Mouse (Mus musculus) left cerebral cortex, adult 8-10 months (tissue): Measurements from ENCODE around the gene Slc12a7. TPM values are rescaled to one million over a fixed set of nuclear protein-coding genes. Genes with fewer than 3 reads are reported as not detected.
A peak's percentile ranks its signal among the peaks of the same experiment; 100 is the strongest.

Experiments used
- DNase-seq, 2 experiments: peaks; one replicate each; pipeline ENCODE4 v3.0.0; 2022; ENCODE audit warnings: low spot score in 2 of 2
- total RNA-seq, 4 experiments: library from RNA; stranded (reverse); gene quantifications; 2 replicates each; pipeline ENCODE4 v1.2.4; 2022

Gene Slc12a7
- total RNA-seq, 4 experiments from 2014 or later: 3.5 to 10.8 (median 5.5) TPM

DNA sequence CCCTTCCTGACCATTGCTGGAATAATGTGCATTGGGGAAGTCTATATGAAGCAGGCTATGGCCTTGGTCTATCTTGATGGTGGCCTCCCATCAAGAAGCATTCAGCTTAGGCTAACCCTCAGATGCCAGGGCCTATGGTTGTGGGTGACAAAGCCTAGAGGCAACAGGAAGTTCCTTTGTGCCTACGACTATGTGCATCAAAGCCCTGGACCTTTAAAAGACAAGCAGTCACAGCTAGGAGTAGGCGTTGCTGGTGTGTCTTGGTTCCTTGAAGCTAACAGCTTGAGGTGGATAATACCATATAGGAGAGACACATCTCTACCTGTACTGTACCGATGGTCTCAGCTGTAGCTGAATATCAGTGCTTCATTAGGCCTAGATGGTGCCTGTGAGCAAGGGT lies 27.2 kb downstream of the Slc12a7 start:
- DNase-seq: no peak

DNA sequence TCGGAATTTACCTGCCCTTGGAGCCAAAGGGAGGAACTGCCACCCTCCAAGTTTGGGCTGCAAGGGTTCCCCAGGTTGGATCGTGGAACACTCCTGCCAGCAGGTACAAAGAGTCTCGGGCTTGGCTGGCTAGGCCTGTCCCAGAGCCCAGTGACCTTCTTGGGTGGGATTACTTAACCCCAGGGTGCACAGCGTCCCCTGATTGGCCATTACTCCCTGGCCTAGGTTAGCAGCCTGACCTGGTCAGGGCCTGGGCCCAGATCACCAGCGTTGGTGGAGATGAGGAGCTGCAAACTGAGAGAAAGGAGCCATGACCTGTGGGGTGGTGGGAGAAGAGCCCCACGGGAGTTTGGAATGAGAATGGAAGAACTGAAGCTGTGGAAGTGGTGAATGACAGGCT lies 30.0 kb downstream of the Slc12a7 start:
- DNase-seq: no peak

GRCm38 (mm10) chr13:73763439-73764255 lies 30.8 kb downstream of the Slc12a7 start:
- DNase-seq: no peak

- DNase-seq: no peak
Observed at GRCm38 (mm10) chr13:73764256-73764775, 31.4 kb downstream of the Slc12a7 start.

- DNase-seq: no peak
Observed at GRCm38 (mm10) chr13:73765393-73765792, 32.5 kb downstream of the Slc12a7 start.

GRCm38 (mm10) chr13:73767224-73767623 lies 34.3 kb downstream of the Slc12a7 start:
- no peak for DNase-seq

- DNase-seq: no peak
Observed at GRCm38 (mm10) chr13:73767754-73768153, 34.9 kb downstream of the Slc12a7 start.

DNA sequence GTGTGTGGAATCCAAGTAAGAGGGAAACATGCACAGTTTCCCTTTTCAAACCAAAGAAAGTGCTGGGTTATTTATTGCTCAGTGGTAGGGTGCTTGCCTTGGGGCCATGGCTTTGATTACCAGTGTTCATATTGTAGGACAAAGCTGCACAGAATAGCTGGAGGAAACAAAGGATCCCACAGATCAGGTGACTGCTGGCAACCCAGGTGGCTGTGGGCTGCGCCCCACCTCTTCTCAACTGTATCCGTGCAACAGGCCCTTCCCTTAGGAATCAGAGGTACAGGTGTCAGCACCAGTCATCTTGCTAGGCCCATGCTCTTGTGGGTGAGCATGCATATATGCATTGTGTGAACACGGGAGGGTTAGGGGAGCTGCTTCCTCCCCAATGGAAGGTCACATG lies 35.4 kb downstream of the Slc12a7 start:
- no peak for DNase-seq

DNA sequence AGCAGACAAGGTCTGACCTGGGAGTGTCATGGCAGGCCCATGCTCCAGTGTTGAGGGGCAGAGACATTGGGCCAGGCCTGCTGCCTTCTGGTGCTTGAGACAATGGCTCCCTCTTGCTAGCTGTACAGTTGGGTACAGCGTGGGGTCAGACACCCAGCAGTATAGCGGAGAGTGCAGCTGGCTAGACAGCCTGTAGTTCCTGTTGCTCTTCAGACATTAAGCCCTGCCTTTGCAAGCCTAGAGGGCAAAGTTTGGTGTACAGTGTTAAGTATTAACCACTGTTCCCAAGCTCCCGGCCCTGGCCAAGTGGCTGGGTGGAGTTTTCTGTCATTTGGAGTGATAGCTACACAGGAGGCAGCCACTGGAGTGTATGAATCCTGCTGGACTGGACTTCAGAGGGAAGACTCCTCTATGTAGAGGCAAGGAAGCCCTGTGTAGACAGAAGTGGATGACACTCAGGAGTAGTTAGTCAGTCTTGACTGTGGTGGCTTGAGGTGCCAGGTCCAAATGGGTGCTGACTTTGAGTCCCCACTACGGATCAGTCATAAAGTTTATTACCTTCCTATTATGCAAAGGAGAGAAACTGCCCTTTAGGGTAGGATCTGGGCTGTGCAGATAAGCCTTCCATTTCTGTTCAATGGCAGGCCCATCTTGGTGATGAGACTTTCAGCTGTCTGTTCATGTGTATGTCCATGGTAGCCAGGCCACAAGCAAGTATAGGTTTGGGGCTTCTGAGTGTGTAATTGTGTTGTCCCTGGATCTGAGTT lies 37.2 kb downstream of the Slc12a7 start:
- no peak for DNase-seq

DNA sequence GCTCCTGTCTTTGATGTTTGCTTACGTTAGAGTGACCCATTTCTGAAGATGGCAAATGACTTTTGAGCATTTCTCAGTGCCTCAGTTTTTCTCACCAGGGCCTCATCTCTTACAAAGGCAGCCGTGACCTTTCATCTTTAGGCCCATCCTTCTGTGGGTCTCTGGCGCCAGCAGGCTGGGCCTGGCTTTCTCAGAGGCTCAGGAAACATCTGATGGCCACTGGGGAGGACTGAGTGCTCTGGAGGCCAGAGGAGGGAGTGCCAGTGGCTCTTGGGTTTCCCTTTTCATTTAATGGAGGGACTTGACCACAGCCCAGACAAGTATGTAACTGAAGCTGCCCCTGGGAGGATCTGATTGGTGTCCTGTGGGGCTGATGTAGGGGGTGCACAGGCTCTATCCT lies 38.2 kb downstream of the Slc12a7 start:
- no peak for DNase-seq

DNA sequence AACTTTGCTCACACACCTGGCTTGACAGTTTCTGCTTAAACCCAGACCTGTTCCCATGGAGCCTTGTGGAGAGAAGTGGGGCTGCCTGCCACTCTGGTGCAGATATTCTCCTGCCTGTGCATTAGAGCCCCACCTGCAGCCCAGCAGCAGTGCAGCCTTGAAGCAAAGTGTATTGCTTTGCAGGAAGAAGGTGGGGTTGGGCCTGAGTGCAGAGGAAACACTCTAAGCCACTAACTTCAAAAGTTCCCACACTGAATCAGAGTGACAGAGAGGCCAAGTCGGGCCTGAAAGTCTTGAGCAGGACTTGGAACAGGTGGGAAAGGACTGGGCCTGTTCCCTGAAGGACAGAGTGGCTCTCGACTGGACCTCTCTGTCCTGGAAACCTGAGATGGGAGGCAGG lies 39.8 kb downstream of the Slc12a7 start:
- DNase-seq: no peak

DNA sequence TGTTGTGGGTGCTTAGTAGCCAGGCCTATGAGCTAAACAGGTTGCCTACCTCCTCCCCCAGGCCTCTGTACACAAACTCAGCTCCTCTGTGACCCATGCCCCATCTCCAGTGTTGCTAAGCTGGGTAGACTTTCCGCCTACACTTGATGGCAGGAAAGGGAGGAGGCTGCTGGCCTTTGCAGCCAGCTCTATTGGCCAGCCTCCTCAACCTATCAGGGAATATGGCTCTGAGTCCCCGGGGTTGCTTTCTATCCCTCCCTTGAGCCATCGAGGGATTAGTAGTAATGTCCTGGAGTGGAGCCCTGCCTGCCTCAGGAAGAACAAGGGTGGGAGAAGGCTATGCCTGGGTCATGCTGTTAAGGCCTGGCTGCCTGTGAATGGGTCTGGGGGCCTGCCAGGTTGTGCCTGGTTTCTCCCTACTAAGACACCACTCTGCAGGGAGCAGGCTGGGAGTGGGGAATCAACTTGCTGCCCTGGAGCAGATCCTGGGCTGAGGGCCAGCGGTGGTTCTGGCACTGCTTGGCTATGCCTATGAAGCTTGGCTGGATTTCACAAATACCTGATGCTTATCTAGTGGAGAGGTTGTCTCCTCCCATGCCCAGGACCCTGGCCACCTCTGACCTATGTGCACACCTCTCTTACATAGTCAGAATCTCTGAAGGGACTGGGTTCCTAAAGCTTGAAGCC lies 40.8 kb downstream of the Slc12a7 start:
- no peak for DNase-seq

DNA sequence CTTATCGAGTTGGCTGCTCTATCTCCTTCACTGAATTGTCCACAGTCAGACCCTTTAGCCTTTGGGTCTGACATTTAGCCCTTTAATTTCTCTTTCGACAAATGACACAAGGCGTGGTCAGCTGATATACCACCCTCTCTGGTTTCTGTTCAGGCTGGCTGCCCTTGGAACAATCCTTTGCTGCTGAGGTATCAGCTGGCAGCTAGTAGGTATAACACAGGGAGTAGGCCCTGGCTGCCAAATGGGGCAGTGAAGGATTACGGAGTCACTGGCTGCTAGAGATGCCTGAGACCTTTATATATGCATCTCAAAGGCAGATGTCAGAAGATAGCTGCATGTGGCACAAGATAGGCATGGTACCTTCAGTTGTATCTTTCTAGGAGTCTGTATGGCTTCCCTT lies 42.9 kb downstream of the Slc12a7 start:
- DNase-seq: no peak

- no peak for DNase-seq
Observed at GRCm38 (mm10) chr13:73777578-73777977, 44.7 kb downstream of the Slc12a7 start.

GRCm38 (mm10) chr13:73782486-73782885 lies 49.6 kb downstream of the Slc12a7 start:
- no peak for DNase-seq

DNA sequence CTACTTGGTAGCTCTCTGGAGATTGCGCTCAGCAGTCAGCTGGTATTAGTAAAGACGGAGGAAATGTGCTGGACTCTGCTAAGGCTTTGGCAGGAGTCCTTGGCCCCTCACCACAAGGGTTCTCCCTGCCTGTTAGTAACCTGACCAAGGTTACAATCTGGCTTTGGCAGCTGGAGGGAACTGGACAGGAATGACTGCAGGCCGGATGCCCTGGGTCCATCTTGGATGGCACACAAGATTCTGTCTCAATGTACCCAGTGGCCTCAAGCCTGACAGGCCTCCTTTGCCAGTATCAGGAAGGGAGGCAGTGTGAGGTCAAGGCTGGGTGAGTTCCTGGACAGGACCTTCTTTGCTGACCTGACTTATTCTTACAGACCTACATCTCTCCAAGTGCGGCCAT lies 59.3 kb downstream of the Slc12a7 start:
- DNase-seq: no peak

GRCm38 (mm10) chr13:73793171-73793570 lies 60.3 kb downstream of the Slc12a7 start:
- no peak for DNase-seq

GRCm38 (mm10) chr13:73799110-73799509 lies 66.2 kb downstream of the Slc12a7 start:
- no peak for DNase-seq

GRCm38 (mm10) chr13:73803450-73804178 lies 70.7 kb downstream of the Slc12a7 start:
- peak in 1 of 2 experiments; percentile 12 for DNase-seq

DNA sequence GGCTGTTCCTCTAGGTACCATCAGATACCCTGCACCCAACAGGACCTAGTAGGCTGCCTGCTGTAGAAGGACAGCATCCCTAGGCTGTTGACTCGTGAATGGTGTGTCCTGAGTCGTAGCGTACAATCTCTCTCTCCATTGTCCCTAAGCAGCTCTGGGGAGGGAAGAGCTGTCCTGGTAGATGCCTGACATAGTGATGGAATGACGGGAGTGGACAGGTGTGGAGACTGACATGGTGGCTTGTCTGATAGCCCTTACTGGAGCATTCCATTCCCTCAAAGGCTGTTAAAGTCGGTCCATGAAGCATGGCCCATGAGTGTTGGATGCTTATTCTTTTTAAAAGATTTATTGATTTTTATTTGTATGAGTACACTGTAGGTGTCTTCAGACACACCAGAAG lies 72.0 kb downstream of the Slc12a7 start:
- no peak for DNase-seq

DNA sequence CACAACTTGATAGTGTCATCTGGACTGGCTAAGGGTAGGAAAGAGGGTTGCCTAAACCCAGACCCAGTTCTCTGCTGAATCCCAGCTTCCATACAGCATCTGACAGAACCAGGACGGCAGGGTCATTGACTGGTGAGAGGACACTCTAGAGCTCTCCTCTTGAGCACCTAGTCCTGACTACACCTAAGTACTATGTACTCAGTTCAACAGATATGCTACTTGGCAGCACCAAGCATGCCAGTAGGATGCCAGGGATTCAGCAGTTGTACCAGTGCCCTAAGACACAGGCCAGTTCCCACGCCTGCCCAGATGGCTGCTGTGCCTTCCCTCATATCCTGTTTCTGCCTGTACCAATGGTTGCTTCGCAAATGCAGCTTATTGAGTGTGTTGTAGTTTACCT lies 80.0 kb downstream of the Slc12a7 start:
- no peak for DNase-seq
